Mouse (Mus musculus) testis, adult 2 months (tissue): ENCODE results near the gene Ppp2r3a.

ENCODE experiments used
- CTCF ChIP-seq: fragments of 200-500 bp; IDR thresholded peaks from 2 replicates; pipeline ENCODE4 v1.5.1; 2012; ENCODE audit warnings: low read depth, mild to moderate bottlenecking, inconsistent platforms, low read length, moderate library complexity; ENCODE audit not compliant: control insufficient read depth, insufficient read depth, insufficient replicate concordance
- POLR2A ChIP-seq: fragments of 200-500 bp; IDR thresholded peaks from 2 replicates; pipeline ENCODE4 v1.6.1; 2012; ENCODE audit warnings: low read depth, mild to moderate bottlenecking, inconsistent platforms, low read length, moderate library complexity; ENCODE audit not compliant: control insufficient read depth

DNA sequence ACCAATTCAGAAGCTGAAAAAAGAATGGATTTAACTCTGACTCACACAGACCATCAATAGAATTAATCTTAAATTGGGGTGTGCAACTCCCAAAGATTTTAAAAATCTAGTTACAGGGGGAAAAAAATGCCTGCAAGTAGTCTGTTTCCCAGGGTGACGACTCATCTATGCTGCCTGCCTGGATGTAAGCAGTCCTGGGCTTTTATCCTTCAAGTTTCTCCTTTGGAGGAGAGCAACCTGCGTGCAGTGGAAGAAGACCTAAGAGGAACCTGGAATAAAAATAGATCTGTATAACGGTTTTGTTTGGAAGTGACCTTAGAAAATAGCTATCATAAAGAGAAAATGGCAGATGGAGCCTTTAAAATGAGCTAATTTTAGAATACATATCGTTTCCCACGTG, 179.1 kb downstream of the Ppp2r3a start:
- no peak for TF ChIP-seq POLR2A
- TF ChIP-seq CTCF = no peak
